Mouse (Mus musculus) ovary, postnatal 14 days (tissue): ENCODE measurements around the gene Cdon.
A peak's percentile ranks its signal among the peaks of the same experiment; 100 is the strongest.

ENCODE experiments used
- DNase-seq: peaks from one replicate; pipeline ENCODE4 v3.0.0; 2022; ENCODE audit warnings: low spot score

Gene Cdon

GRCm38 (mm10) chr9:35541488-35541887 lies 120.6 kb downstream of the Cdon start:
- peak; percentile 84 for DNase-seq

DNA sequence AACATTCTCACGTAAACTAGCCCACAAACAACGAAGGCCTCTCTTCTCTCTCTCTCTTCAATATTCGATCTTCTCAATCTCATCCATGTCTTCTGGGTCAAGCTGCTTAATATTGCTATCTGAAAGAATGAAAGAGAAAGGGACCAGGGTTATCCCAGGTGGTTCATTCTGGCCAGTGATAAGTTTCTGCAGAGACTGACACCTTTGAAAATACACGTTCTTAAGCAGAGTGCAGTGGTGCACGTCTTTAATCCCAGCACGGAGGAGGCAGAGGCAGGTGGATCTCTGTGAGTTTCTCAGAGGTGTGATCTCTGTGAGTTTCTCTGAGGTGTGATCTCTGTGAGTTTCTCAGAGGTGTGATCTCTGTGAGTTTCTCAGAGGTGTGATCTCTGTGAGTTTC lies 121.0 kb downstream of the Cdon start:
- DNase-seq: no peak

GRCm38 (mm10) chr9:35543099-35543860 lies 122.4 kb downstream of the Cdon start:
- no peak for DNase-seq

DNA sequence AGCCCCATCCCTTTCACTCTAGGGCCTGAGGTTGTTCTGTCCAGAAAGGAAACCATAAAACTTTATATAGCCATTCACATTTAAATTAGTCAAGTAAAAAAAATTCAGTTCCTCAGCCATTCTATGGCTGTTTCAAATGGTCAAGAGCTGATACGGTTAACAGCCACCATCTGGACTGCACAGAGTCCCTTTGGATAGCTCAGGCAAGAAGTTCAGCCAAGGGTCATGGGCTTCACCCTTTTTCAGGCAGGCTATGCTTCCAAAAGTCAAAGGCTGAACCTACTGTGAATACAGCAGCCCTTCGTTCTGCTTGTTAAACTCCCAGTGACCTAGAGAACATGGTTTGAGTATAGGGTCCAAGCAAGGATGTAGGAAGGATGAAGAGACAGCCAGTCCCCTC lies 123.7 kb downstream of the Cdon start:
- no peak for DNase-seq

GRCm38 (mm10) chr9:35545704-35546103 lies 124.8 kb downstream of the Cdon start:
- DNase-seq: no peak

- DNase-seq: no peak
These were observed 125.8 kb downstream of the Cdon start for GRCm38 (mm10) chr9:35546745-35547144.

DNA sequence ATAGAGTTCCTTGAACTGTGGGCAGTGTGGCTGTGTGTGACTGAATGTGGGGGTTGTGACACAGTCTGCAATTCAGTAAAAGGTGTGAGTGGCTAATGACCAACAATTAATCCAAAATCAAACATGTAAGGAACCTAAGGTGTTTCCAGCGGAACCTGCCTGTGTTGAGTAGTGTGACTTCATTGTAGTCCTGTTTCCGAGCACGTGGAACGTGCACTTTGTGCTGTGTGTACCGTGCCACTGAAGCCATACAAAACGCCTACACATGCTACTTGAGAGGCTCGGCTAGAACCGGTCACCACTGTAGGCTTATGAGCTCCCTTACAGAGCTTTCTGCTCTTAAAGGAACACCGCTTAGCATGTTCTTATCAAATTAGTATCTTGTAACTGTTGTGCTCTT lies 127.5 kb downstream of the Cdon start:
- DNase-seq: no peak

DNA sequence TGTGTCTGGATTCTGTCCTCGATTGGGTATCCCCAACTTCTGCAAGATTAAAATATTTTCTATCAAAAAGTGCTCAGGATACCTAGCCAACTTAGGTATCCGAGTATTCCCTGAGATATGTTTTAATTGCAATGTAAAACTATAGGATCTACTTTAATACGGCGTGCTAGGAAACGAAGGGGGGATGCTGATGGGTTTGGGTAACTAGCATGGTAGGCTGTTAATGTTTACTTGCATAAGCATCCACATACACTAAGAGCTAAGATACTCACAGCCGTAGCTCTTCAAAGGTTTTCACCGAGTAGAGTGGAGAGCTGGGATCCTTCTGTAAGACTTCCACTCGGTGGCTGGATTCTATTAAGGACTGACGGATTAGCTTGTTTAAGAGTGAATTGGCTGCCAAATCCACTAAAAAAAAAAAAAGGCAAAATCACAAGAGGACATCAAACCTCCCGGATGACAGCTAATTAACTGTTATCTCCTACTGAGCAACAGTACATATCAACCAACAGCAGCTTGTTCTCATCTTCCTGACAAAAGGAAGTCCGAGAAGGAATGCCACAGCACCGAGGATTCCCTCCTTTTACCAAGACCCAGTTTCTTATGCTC lies 135.7 kb downstream of the Cdon start:
- DNase-seq: no peak
